Mouse (Mus musculus) heart, postnatal 10 days (tissue): ENCODE data around the gene Arhgef18. TPM values are rescaled to one million over a fixed set of nuclear protein-coding genes. Genes with fewer than 3 reads are reported as not detected.

Experiments
- DNase-seq, 2 experiments: peaks; one replicate each; pipeline ENCODE4 v3.0.0; 2021
- intact Hi-C: fragments of 180-260 bp; cut with DNase I; formaldehyde crosslinking; loops from one replicate; pipeline ENCODE4 v1.15.1; 2025
- total RNA-seq, 2 experiments: library from RNA; stranded (reverse); gene quantifications; 2 replicates each; pipeline ENCODE4 v1.2.3; 2021

The Arhgef18 gene
- total RNA-seq, 2 experiments from 2014 or later, result 19.6 to 22.7 TPM

- intact Hi-C loops, result no loop called here
- no peak for DNase-seq
Observed at GRCm38 (mm10) chr8:3439510-3439909, 46.7 kb downstream of the Arhgef18 start.

- intact Hi-C loops, result loop anchor here (10.0 kb wide), 1 partner anchor 94 kb away; the partner anchor contains the start of gene A430078G23Rik
- DNase-seq, result no peak
Observed at GRCm38 (mm10) chr8:3449226-3449625, 56.4 kb downstream of the Arhgef18 start.

GRCm38 (mm10) chr8:3450670-3451069 is 57.9 kb downstream of the Arhgef18 start:
- intact Hi-C loops, result no loop called here
- peak; percentile 47 to 73 for DNase-seq

- intact Hi-C loops, result no loop called here
- no peak for DNase-seq
Observed at GRCm38 (mm10) chr8:3451992-3452391, 59.2 kb downstream of the Arhgef18 start.

GRCm38 (mm10) chr8:3463248-3463647 is 70.4 kb downstream of the Arhgef18 start:
- intact Hi-C loops, result loop anchor here (5.0 kb wide), 1 partner anchor 209 kb away; the partner anchor contains the start of gene Fcor

GRCm38 (mm10) chr8:3464309-3464708 is 71.5 kb downstream of the Arhgef18 start:
- intact Hi-C loops, result loop anchor here (5.0 kb wide), 1 partner anchor 208 kb away; the partner anchor contains the start of gene Fcor
- DNase-seq, result peak; percentile 36 to 45

More at GRCm38 (mm10) chr8:3463248-3463647, 70.4 kb downstream of the Arhgef18 start:
- DNase-seq, result no peak

- intact Hi-C loops, result loop anchor here (1.0 kb wide), 1 partner anchor 49 kb away; no protein-coding TSS in a partner anchor
- DNase-seq, result peak; percentile 98 to 99
Observed at GRCm38 (mm10) chr8:3467006-3467885, 74.4 kb downstream of the Arhgef18 start, which contains the start of gene Pex11g. Pex11g (minus strand) TSS chr8:3467680.

GRCm38 (mm10) chr8:3467886-3468545 is 75.2 kb downstream of the Arhgef18 start:
- intact Hi-C loops, result loop anchor here (1.0 to 2.0 kb wide), 2 partner anchors 25 to 48 kb away; partner anchors contain the start of gene Zfp358

GRCm38 (mm10) chr8:3468838-3469237 is 76.0 kb downstream of the Arhgef18 start:
- intact Hi-C loops, result loop anchor here (2.0 kb wide), 1 partner anchor 24 kb away; the partner anchor contains the start of gene Zfp358

More at GRCm38 (mm10) chr8:3467886-3468545, 75.2 kb downstream of the Arhgef18 start:
- DNase-seq, result no peak

GRCm38 (mm10) chr8:3470562-3470961 is 77.8 kb downstream of the Arhgef18 start, which contains the start of gene Tex45:
Tex45 (plus strand) TSS chr8:3470862.
- intact Hi-C loops, result no loop called here
- no peak for DNase-seq

More at GRCm38 (mm10) chr8:3468838-3469237, 76.0 kb downstream of the Arhgef18 start:
- no peak for DNase-seq

GRCm38 (mm10) chr8:3475715-3476429 is 83.1 kb downstream of the Arhgef18 start:
- DNase-seq, result no peak
- intact Hi-C loops, result no loop called here

GRCm38 (mm10) chr8:3480221-3480785 is 87.5 kb downstream of the Arhgef18 start:
- intact Hi-C loops, result no loop called here

GRCm38 (mm10) chr8:3481605-3482004 is 88.8 kb downstream of the Arhgef18 start:
- DNase-seq, result no peak
- intact Hi-C loops, result no loop called here

More at GRCm38 (mm10) chr8:3480221-3480785, 87.5 kb downstream of the Arhgef18 start:
- peak in 1 of 2 experiments; percentile 27 for DNase-seq

- intact Hi-C loops, result no loop called here
- no peak for DNase-seq
Observed at GRCm38 (mm10) chr8:3482240-3482740, 89.5 kb downstream of the Arhgef18 start.

GRCm38 (mm10) chr8:3483546-3483945 is 90.7 kb downstream of the Arhgef18 start:
- intact Hi-C loops, result no loop called here
- DNase-seq, result no peak

- DNase-seq, result no peak
Observed at GRCm38 (mm10) chr8:3485192-3485591, 92.4 kb downstream of the Arhgef18 start.

GRCm38 (mm10) chr8:3492901-3493844 is 100.4 kb downstream of the Arhgef18 start, which contains the start of gene Zfp358:
Zfp358 (plus strand) TSS chr8:3493138.
- peak; percentile 81 to 82 for DNase-seq
- intact Hi-C loops, result loop anchor here (2.0 kb wide), 1 partner anchor 24 kb away; no protein-coding TSS in a partner anchor

More at GRCm38 (mm10) chr8:3485192-3485591, 92.4 kb downstream of the Arhgef18 start:
- intact Hi-C loops, result no loop called here

- intact Hi-C loops, result loop anchor here (2.0 kb wide), 1 partner anchor 25 kb away; no protein-coding TSS in a partner anchor
Observed at GRCm38 (mm10) chr8:3493845-3494208, 101.0 kb downstream of the Arhgef18 start.

More at GRCm38 (mm10) chr8:3493845-3494208, 101.0 kb downstream of the Arhgef18 start:
- no peak for DNase-seq
